Mouse (Mus musculus): ENCODE measurements around the gene Ccdc3.

Gene Ccdc3

DNA sequence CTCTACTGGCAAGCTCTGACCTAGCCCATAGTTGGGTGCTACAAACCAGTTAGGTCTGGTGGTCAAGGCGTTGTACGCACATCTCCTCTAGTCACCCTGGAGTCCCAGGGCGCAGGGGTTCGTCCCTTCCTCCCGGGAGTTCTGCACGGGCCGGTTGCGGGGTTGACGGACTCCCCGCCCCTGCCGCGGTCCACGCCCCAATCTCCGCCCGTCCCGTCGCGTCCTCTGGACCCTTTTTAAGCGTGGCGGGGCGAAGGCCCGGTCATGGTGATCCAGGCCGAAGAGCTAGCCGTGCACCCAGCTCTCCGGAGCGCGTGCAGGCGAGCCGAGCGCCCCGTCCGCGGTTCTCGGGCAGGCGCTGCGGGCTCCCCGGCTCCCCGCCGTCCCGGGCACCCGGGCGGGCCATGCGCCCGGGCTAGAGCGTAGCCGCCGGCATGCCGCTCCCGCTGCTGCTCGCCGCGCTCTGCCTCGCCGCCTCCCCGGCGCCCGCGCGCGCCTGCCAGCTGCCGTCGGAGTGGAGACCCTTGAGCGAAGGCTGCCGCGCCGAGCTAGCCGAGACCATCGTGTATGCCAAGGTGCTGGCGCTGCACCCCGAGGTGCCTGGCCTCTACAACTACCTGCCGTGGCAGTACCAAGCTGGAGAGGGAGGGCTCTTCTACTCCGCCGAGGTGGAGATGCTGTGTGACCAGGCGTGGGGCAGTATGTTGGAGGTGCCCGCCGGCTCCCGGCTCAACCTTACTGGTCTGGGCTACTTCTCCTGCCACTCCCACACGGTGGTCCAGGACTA is at the start of gene Ccdc3:
TSS of gene Ccdc3 (plus strand) at position 277 of the 787 bp plus-strand sequence.
- no peak for DNase-seq (ENCODE audit: low read depth, low spot score)

GRCm38 (mm10) chr2:5090385-5090784 is 47.2 kb upstream of the Ccdc3 start:
- DNase-seq (ENCODE audit: low read depth, low spot score) = peak; percentile 49

DNA sequence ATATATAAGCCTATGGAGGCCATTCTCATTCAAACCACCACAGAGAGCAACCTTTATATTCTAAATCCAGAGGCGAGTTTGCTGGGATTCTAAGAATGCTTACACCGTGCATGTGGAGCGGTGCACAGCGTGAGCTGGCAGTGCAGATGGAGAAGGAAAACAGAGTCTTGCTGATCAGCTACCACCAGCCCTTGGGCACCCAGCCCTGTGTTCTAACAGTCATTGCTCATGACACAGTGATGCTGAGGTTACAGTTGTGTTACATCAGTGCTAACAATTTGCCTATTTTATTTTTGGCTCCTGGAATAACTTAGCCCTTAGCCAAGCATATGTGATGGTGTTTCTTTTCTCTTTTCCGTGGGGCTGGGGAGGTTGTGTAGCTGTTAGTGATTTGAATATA is 42.7 kb upstream of the Ccdc3 start:
- no peak for DNase-seq (ENCODE audit: low read depth, low spot score)

DNA sequence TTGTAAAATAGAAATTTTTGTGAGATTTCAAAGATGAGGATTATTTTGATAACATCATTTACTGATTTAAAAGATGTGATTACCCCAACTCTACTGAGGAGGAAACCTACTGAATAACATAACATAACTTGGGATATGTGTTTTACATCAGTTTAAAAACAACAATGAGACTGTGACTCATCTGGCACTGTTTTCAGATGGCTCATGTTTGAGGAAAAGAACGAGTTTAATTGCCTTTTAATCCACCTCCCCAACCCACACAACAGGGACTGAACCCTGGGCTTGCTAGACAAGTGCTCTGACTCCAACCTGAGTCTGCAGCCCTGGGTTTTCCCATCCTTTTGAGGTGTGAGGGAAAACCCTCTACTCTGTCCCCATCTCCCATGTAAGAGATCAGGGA is 42.3 kb upstream of the Ccdc3 start:
- DNase-seq (ENCODE audit: low read depth, low spot score) = no peak

DNA sequence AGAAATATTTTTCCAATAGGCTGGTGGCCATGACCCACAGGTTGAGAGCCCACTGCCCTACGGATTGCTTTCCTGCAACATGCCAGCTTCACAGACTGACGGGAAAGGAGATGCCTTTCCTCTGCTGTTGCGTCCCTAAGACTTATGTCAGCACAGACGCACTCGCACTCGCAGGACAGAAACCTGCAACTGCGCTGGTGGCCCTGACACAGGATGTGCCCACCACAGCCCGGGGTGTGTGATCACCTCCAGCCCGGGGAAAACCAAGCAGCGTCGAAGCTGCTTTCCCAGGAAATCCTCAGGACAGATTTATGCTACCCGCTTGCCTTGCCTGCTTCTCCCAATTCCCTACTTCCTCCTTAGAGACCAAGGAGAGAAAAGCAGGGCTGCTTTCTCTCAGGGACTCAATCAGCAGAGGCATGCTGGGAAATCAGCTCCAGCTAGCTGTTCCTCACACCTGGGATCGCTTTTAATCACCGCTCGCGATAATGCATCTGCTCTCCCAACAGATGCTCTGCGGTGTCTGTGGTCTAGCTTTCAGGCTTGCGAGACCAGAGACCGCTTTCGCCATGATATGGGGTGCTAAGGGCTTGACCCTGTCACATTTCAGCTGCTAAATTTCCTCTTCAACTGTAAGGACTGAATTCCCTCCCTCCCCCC is 39.7 kb upstream of the Ccdc3 start:
- peak; percentile 59 for DNase-seq (ENCODE audit: low read depth, low spot score)

GRCm38 (mm10) chr2:5099176-5099575 is 38.4 kb upstream of the Ccdc3 start:
- DNase-seq (ENCODE audit: low read depth, low spot score) = no peak

GRCm38 (mm10) chr2:5101743-5102245 is 35.8 kb upstream of the Ccdc3 start:
- no peak for DNase-seq (ENCODE audit: low read depth, low spot score)

DNA sequence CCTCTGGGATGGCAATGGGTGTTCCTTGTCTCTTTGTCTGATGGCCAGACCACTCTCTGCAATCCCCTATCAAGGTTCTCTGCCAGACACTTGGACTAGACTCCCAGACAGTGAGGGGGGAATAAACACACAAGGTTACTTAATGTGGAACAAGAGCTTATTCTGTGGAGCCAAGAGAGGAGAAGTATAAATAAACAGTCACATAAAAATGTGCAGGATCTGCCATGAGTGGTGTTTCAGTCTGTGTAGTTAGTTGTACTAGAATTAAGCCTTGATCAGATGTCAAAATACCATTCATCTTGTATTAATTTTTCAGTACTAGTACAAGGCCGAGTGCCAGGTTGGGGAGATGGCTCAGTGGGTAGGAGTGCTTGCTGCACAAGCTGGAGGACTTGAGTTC is 34.7 kb upstream of the Ccdc3 start:
- no peak for DNase-seq (ENCODE audit: low read depth, low spot score)

DNA sequence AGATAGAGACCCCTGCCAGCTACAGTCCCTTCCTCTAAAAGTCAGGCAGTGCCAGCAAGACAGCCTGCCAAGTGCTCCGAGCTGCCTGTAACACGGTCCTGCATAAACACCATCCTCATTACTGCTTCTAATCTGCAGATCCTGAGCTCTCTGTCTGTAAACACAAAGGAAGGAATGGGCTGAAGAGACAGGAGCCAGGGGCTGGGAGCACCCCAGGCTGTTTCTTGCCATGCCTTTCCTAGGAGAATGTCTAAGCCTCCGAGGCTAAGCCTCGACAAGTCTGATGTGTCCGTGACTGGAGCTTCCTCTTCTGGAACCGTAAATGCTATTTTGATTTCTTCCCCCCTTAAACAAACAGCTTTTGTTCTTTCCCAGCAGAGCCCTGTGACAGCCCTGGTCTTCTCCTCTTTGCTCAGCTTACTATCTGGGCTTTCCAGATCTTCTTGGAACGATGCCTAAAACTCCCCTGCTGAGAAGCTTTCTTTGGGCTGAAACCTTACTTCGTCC is 24.7 kb upstream of the Ccdc3 start:
- no peak for DNase-seq (ENCODE audit: low read depth, low spot score)

DNA sequence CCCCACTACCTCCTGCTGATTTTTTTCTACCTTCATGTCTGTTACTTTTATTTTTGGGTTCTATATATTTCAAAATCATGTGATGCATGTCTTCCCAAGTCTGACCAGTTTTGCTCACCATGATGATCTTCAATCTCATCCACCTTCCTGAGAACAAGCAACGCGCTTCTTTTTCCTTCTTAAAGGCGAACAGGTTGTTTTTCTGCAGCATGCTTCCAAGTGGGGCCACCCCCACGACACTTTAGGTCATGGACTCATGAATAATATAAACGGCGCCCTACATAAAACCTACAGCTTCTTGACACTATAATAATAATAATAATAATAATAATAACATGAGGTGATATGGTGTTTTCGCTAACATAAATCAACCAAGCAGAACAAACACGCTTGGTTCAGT is 23.2 kb upstream of the Ccdc3 start:
- no peak for DNase-seq (ENCODE audit: low read depth, low spot score)

DNA sequence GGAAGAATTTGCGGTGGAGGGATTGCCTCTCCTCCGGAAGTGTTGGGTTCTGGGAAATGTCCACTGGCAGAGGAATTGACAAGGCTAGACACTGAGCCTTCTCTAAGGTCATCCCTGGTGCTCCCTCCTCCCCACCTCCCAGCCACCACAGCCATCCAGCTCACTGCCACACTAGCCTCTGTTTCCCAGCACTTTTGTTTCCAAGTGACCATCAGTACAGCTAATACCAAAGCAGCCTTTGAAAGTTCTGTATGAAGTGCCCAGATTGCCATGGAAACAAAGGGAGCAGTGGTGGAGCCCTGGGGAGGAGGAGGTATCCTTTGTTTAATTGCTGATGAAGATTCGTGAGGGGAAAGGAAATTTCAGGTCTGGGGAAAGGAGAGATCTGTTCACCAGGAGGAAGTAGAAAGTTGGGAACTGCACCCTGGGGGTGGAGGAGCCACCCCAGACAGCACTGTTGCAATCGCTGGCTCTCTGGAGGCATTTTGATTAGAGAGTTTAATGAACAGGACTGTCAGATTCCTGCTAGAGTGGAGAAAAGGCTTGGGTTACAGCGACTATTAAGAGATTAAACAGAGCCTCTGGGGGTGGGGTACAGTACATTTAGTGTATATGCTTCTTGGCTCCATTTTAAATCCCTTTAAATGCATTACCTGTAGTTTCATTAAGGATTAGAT is 20.6 kb upstream of the Ccdc3 start:
- DNase-seq (ENCODE audit: low read depth, low spot score) = no peak

- no peak for DNase-seq (ENCODE audit: low read depth, low spot score)
These were observed 12.1 kb upstream of the Ccdc3 start for GRCm38 (mm10) chr2:5125506-5125905.

GRCm38 (mm10) chr2:5127369-5127768 is 10.2 kb upstream of the Ccdc3 start:
- no peak for DNase-seq (ENCODE audit: low read depth, low spot score)

- no peak for DNase-seq (ENCODE audit: low read depth, low spot score)
These were observed 8.5 kb upstream of the Ccdc3 start for GRCm38 (mm10) chr2:5129099-5129498.

- no peak for DNase-seq (ENCODE audit: low read depth, low spot score)
These were observed 5.5 kb upstream of the Ccdc3 start for GRCm38 (mm10) chr2:5132046-5132445.

GRCm38 (mm10) chr2:5134959-5135743 is 2.4 kb upstream of the Ccdc3 start:
- DNase-seq (ENCODE audit: low read depth, low spot score) = no peak

GRCm38 (mm10) chr2:5139961-5140360 is 2.4 kb downstream of the Ccdc3 start:
- no peak for DNase-seq (ENCODE audit: low read depth, low spot score)

GRCm38 (mm10) chr2:5144446-5144845 is 6.9 kb downstream of the Ccdc3 start:
- DNase-seq (ENCODE audit: low read depth, low spot score) = no peak

DNA sequence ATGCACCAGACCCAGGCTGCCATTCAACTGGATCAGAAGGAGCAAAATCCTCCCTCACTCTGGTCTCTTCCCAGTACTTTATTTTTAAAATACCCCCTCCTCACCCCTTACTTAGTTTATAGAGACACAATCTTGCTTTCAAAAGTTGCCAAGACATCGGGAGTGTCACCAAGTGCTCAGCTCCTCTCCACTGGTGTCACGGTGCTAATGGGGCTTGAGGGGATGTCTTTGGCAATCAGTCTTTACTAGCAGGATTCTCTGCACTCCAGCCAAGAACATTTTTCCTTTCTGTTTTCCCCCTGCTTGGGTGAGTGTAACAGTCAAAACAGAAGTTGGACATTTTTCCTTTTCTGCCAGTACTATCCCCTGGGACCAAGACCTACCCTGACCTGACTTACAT is 10.3 kb downstream of the Ccdc3 start:
- DNase-seq (ENCODE audit: low read depth, low spot score) = no peak

DNA sequence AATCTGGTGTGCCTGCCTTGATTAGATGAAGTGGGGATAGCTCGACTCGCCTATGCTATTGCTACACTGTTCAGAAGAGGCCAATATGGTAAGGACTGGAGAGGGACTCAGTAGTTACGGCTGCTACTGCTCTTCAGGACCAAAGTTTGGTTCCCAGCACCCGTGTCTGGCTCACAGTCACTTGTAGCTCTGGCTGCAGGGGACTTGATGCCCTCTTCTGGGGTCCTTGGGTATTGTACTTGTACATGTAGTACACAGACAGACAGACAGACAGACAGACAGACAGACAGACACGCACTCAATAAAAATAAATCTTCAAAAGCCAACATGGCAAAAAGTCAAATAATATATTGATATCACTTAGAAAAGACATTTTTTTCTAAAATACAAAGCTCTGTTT is 17.1 kb downstream of the Ccdc3 start:
- no peak for DNase-seq (ENCODE audit: low read depth, low spot score)

DNA sequence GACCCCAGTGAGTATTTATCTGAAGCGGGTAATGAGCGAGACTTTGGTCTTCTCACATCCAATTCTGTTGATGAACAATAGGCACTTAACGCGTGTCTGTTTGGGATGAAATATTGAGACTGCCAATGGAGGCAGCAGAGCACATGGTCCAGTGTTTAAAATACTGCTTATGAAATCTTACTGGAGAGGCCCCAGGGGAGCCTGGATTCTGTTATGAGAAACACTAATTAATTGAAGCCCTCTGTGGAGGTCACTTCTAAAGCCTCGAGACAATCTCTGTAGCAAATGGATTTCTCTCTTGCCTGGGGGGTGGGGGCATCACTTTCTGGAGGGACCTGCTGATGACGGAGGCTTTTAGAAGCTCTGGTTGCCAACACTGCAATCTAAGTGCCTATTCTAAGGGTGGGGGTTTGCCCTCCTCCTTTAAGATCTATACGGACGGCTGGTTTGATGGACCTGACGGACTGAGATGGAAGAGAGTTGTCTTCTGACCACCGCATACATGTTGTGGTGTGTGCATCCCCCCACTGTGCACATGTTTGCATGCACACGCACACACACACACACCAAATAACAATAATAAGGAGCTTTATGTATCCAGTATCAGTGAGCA is 22.8 kb downstream of the Ccdc3 start:
- DNase-seq (ENCODE audit: low read depth, low spot score) = peak; percentile 41
